Mouse (Mus musculus) hematopoietic stem cell, adult 5-6 weeks (primary cell): ENCODE results near the gene Ppm1j. TPM values are rescaled to one million over a fixed set of nuclear protein-coding genes. Genes with fewer than 3 reads are reported as not detected.

Experiments
- total RNA-seq: library from RNA; stranded (forward); fragments of 172-1452, 232-1000 nt; gene quantifications from 2 replicates; pipeline ENCODE4 v1.2.3, GENCODE M21; 2017

The Ppm1j gene
- total RNA-seq, 1 experiment from 2014 or later = not detected

Other genes starting within 250 kb of the Ppm1j start
- gene Slc16a1, start 142.4 kb upstream of the Ppm1j start, total RNA-seq = 29.8 and 58.4 TPM in 2 replicates
- 0.13 TPM in 1 of 2 replicates, not detected in the other for gene Fam19a3, start 784 bp downstream of the Ppm1j start, total RNA-seq
- 0.45 and 1.1 TPM in 2 replicates for gene Rhoc, start 7.3 kb downstream of the Ppm1j start, total RNA-seq
- 9.6 and 9.9 TPM in 2 replicates for gene Mov10, start 37.5 kb downstream of the Ppm1j start, total RNA-seq
- 21.1 and 59.5 TPM in 2 replicates for gene St7l, start 82.9 kb downstream of the Ppm1j start, total RNA-seq
- gene Capza1, start 83.4 kb downstream of the Ppm1j start, total RNA-seq = 190 and 227 TPM in 2 replicates
- not detected in 2 replicates for gene Wnt2b, start 180.9 kb downstream of the Ppm1j start, total RNA-seq